Mouse (Mus musculus) liver, embryonic 15.5 days (tissue): ENCODE results near the gene Gm4175. TPM values are rescaled to one million over a fixed set of nuclear protein-coding genes. Genes with fewer than 3 reads are reported as not detected.
"Not testable (repeated sequence)": the region's sequence is repeated elsewhere in the genome, so short reads cannot be mapped to it uniquely, and the experiment has no call there.

Source experiments
- ATAC-seq: fragments of 200-750 bp; cut with Nextera tagmentation; 2 replicates; pipeline ENCODE4 v1.8.0; 2017; ENCODE audit warnings: moderate number of reproducible peaks, mild to moderate bottlenecking, moderate library complexity; ENCODE audit not compliant: insufficient read depth
- H3K27ac ChIP-seq: fragments of 300-500 bp; sonication (generic); replicated peaks from 2 replicates; pipeline ENCODE4 v1.5.1; 2015; ENCODE audit warnings: mild to moderate bottlenecking, inconsistent platforms
- H3K27me3 ChIP-seq: fragments of 300-500 bp; sonication (generic); 2 replicates; pipeline ENCODE4 v1.6.1; 2015; ENCODE audit warnings: mild to moderate bottlenecking, inconsistent platforms
- H3K36me3 ChIP-seq: fragments of 300-500 bp; sonication (generic); replicated peaks from 2 replicates; pipeline ENCODE4 v1.6.1; 2015; ENCODE audit warnings: moderate library complexity, mild to moderate bottlenecking, inconsistent platforms
- H3K4me1 ChIP-seq: fragments of 300-500 bp; sonication (generic); replicated peaks from 2 replicates; pipeline ENCODE4 v1.6.1; 2015; ENCODE audit warnings: inconsistent platforms
- H3K4me2 ChIP-seq: fragments of 300-500 bp; sonication (generic); 2 replicates; pipeline ENCODE4 v1.6.1; 2015; ENCODE audit warnings: moderate library complexity, mild to moderate bottlenecking, inconsistent platforms
- H3K4me3 ChIP-seq: fragments of 300-500 bp; sonication (generic); replicated peaks from 2 replicates; pipeline ENCODE4 v1.5.1; 2015; ENCODE audit warnings: mild to moderate bottlenecking, inconsistent platforms
- H3K9ac ChIP-seq: fragments of 300-500 bp; sonication (generic); 2 replicates; pipeline ENCODE4 v1.6.1; 2015; ENCODE audit warnings: moderate library complexity, mild to moderate bottlenecking, inconsistent platforms
- H3K9me3 ChIP-seq: fragments of 300-500 bp; sonication (generic); replicated peaks from 2 replicates; pipeline ENCODE4 v1.6.1; 2016; ENCODE audit warnings: inconsistent platforms
- WGBS: fragments of 180-500 bp; shearing (Covaris S2); methylation state at CpG from one replicate; pipeline ENCODE4 v1.1.7; 2015; ENCODE audit warnings: mixed read lengths; ENCODE audit not compliant: insufficient replicate concordance; 5-methylcytosine and 5-hydroxymethylcytosine counted together
- polyA plus RNA-seq: library from polyadenylated mRNA; unstranded; fragments of >200 nt; fragmentation: Nextera tagmentation; extraction: Ambion mirVana; gene quantifications from 2 replicates; pipeline ENCODE4 v1.2.1, GENCODE M21; 2015

The Gm4175 gene
- polyA plus RNA-seq = not detected in 2 replicates

- not testable (repeated sequence) for H3K36me3 ChIP-seq, H3K27ac ChIP-seq, H3K4me1 ChIP-seq, ATAC-seq, H3K27me3 ChIP-seq, H3K9ac ChIP-seq, H3K4me3 ChIP-seq, H3K9me3 ChIP-seq, H3K4me2 ChIP-seq
- no CpG with 5 or more reads among the region's 5 CpGs for WGBS
Measured at GRCm38 (mm10) chr7:21761375-21761774, at the start of gene Gm4175. Gm4175 (minus strand) TSS chr7:21761475.

- WGBS = no CpG with 5 or more reads among the region's 3 CpGs
- H3K9me3 ChIP-seq = not testable (repeated sequence)
Measured at GRCm38 (mm10) chr7:21796628-21797027, 35.4 kb upstream of the Gm4175 start, which contains the start of gene Gm4177. Gm4177 (minus strand) TSS chr7:21796728.

More at GRCm38 (mm10) chr7:21796628-21797027, 35.4 kb upstream of the Gm4175 start, which contains the start of gene Gm4177:
- H3K4me3 ChIP-seq, H3K36me3 ChIP-seq, H3K4me1 ChIP-seq, ATAC-seq, H3K27ac ChIP-seq, H3K4me2 ChIP-seq, H3K27me3 ChIP-seq, H3K9ac ChIP-seq: not testable (repeated sequence)

Other genes starting within 250 kb of the Gm4175 start
- not detected in 2 replicates for gene Vmn1r130, start 249.7 kb downstream of the Gm4175 start, polyA plus RNA-seq
- gene Vmn1r131, start 215.4 kb downstream of the Gm4175 start, polyA plus RNA-seq = not detected in 2 replicates
- not detected in 2 replicates for gene Vmn1r132, start 147.4 kb downstream of the Gm4175 start, polyA plus RNA-seq
- gene Gm4177, start 35.3 kb upstream of the Gm4175 start, polyA plus RNA-seq = not detected in 2 replicates
- not detected in 2 replicates for gene Vmn1r135, start 70.9 kb upstream of the Gm4175 start, polyA plus RNA-seq
- gene Gm5725, start 82.8 kb upstream of the Gm4175 start, polyA plus RNA-seq = not detected in 2 replicates
- gene Gm5891, start 159.8 kb upstream of the Gm4175 start, polyA plus RNA-seq = not detected in 2 replicates
- not detected in 2 replicates for gene Vmn1r137, start 233.1 kb upstream of the Gm4175 start, polyA plus RNA-seq